Mouse (Mus musculus) forebrain, embryonic 14.5 days (tissue): Measurements from ENCODE around the gene Gm20518. TPM values are rescaled to one million over a fixed set of nuclear protein-coding genes. Genes with fewer than 3 reads are reported as not detected.

ENCODE experiments used
- ATAC-seq: fragments of 200-750 bp; cut with Nextera tagmentation; 2 replicates; pipeline ENCODE4 v1.8.0; 2017; ENCODE audit warnings: mild to moderate bottlenecking, moderate library complexity
- DNase-seq: peaks from one replicate; pipeline ENCODE4 v3.0.0-alpha.2; 2015; ENCODE audit warnings: low spot score
- H3K27ac ChIP-seq: fragments of 300-500 bp; sonication (generic); 2 replicates; pipeline ENCODE4 v1.5.1; 2014; ENCODE audit warnings: low read depth, mild to moderate bottlenecking, control low read depth, low read length, moderate library complexity
- H3K27me3 ChIP-seq: fragments of 300-500 bp; sonication (generic); replicated peaks from 2 replicates; pipeline ENCODE4 v1.6.1; 2014; ENCODE audit warnings: low read length, control low read depth, mixed read lengths; ENCODE audit not compliant: control insufficient read depth, insufficient read depth
- H3K36me3 ChIP-seq: fragments of 300-500 bp; sonication (generic); 2 replicates; pipeline ENCODE4 v1.6.1; 2014; ENCODE audit warnings: low read length, control low read depth; ENCODE audit not compliant: control insufficient read depth, insufficient read depth
- H3K4me1 ChIP-seq: fragments of 300-500 bp; sonication (generic); 2 replicates; pipeline ENCODE4 v1.6.1; 2014; ENCODE audit warnings: antibody characterized with exemption, low read length, control low read depth; ENCODE audit not compliant: control insufficient read depth, insufficient read depth
- H3K4me2 ChIP-seq: fragments of 300-500 bp; sonication (generic); 2 replicates; pipeline ENCODE4 v1.6.1; 2014; ENCODE audit warnings: mild to moderate bottlenecking, control low read depth, low read length
- H3K4me3 ChIP-seq: fragments of 300-500 bp; sonication (generic); 2 replicates; pipeline ENCODE4 v1.5.1; 2014; ENCODE audit warnings: low read depth, low read length, control low read depth
- H3K9ac ChIP-seq: fragments of 300-500 bp; sonication (generic); 2 replicates; pipeline ENCODE4 v1.6.1; 2014; ENCODE audit warnings: mild to moderate bottlenecking, low read length, control low read depth, moderate library complexity
- H3K9me3 ChIP-seq: fragments of 300-500 bp; sonication (generic); replicated peaks from 2 replicates; pipeline ENCODE4 v1.6.1; 2016; ENCODE audit warnings: low read length, control low read depth, mixed read lengths; ENCODE audit not compliant: control insufficient read depth
- WGBS: fragments of 180-500 bp; shearing (Covaris S2); extraction: QIAGEN DNeasy Blood & Tissue Kit; methylation state at CpG from one replicate; pipeline ENCODE4 v1.1.7; 2014; 5-methylcytosine and 5-hydroxymethylcytosine counted together
- polyA plus RNA-seq: library from polyadenylated mRNA; unstranded; fragments of >200 nt; fragmentation: Nextera tagmentation; extraction: Ambion mirVana; gene quantifications from 2 replicates; pipeline ENCODE4 v1.2.1, GENCODE M21; 2014

The Gm20518 gene
- polyA plus RNA-seq, 1 experiment from 2014 or later, result 0.38 TPM

GRCm38 (mm10) chr16:17796971-17797811, 94.3 kb downstream of the Gm20518 start, which contains the start of gene Scarf2:
Gene Scarf2 (plus strand): TSS chr16:17797282.
- peak within 1 kb of the TSS; percentile 65 for H3K9ac ChIP-seq
- peaks cover 10% of the 10 kb centered on the region for H3K4me1 ChIP-seq
- DNase-seq, result peak; percentile 23
- H3K4me2 ChIP-seq, result peak within 1 kb of the TSS; percentile 77
- peaks cover 9% of the 10 kb centered on the region; the same call in 1 of the 2 replicates for H3K36me3 ChIP-seq
- no peaks in the 10 kb centered on the region for H3K9me3 ChIP-seq
- peak within 1 kb of the TSS; percentile 45 for H3K4me3 ChIP-seq
- 1% methylated on average over 72 of the region's 81 CpGs for WGBS
- no peak within 1 kb of the TSS for H3K27ac ChIP-seq
- H3K27me3 ChIP-seq, result peaks cover 71% of the 10 kb centered on the region
- ATAC-seq, result peak; percentile 37; the same call in 1 of the 2 replicates

DNA sequence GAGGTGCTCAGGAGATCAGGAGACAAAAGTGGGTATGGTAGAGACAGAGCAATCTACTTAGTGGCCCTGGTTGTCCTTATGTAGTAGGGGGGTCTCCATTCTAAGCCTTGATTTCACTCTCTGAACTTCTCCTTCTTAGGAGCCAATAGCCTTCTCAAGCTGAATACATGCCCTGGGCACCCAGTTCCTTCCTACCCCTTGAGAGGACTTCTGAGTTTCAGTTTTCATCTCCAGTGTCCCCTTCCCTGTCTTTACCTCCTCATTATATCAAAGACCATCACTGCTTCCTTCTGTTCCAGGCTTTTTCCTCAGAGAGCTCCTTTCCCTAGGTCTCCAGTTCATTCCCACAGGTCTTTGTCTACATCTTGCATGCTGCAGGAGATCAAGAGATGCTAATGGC, 95.0 kb downstream of the Gm20518 start:
- peaks cover 10% of the 10 kb centered on the region for H3K4me1 ChIP-seq
- H3K4me3 ChIP-seq, result peak overlapping the region; percentile 45
- DNase-seq, result no peak
- H3K27me3 ChIP-seq, result peaks cover 64% of the 10 kb centered on the region
- H3K4me2 ChIP-seq, result peak overlapping the region; percentile 77
- no peak overlapping the region for H3K27ac ChIP-seq
- peak overlapping the region; percentile 65 for H3K9ac ChIP-seq
- ATAC-seq, result no peak
- peaks cover 11% of the 10 kb centered on the region; the same call in 1 of the 2 replicates for H3K36me3 ChIP-seq
- H3K9me3 ChIP-seq, result no peaks in the 10 kb centered on the region

DNA sequence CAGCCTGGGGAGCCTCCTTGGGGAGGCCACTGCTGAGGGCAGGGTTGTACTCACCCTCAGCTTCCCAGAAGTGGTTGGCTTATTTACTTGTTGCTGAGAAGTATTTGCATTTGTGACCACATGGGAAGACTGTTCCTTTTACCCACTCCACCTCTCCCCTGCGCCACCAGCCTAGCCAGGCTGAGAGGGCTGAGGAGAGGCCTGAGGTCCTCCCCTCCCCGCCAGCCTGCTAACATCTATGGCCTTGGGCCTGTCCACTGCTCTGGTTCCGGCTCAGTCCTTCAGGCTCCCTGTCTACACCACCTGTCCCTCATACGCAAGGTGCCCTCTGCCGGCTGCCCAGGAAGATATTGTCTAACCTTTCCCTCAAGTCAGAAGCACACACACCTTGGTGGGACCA, 95.8 kb downstream of the Gm20518 start:
- Histone ChIP-seq H3K4me3 (no peak overlapping the region), H3K27ac (no peak overlapping the region), H3K4me1 (peaks cover 10% of the 10 kb centered on the region), H3K9me3 (no peaks in the 10 kb centered on the region), H3K36me3 (peaks cover 20% of the 10 kb centered on the region), H3K9ac (no peak overlapping the region), H3K4me2 (no peak overlapping the region), H3K27me3 (peaks cover 55% of the 10 kb centered on the region)
- ATAC-seq, result no peak
- no peak for DNase-seq
- 59% methylated on average over 5 of the region's 5 CpGs for WGBS

DNA sequence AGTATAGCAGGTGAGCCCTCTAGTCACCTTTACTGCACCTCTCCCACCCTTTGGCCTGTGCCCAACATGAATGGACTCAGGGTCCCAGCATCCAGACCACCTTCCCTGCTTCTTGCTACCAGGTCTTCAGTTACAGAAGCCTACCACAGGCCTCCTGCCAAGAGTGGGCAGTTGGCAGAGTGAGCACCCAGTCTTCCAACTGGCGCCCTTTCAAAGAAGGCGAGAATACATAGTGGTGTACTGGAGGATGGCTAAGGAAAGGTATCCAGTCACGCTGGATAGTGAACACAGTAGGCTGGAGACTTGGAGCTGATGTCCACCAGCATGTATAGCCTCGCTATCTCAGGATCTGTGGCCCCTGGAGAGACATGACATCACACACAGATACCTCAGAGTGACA, 97.4 kb downstream of the Gm20518 start:
- no peak overlapping the region for H3K4me3 ChIP-seq
- no peak overlapping the region for H3K9ac ChIP-seq
- WGBS, result 84% methylated on average over 4 of the region's 4 CpGs
- peaks cover 41% of the 10 kb centered on the region for H3K27me3 ChIP-seq
- peaks cover 10% of the 10 kb centered on the region for H3K4me1 ChIP-seq
- no peak for ATAC-seq
- H3K9me3 ChIP-seq, result no peaks in the 10 kb centered on the region
- H3K36me3 ChIP-seq, result peaks cover 32% of the 10 kb centered on the region
- H3K27ac ChIP-seq, result no peak overlapping the region
- no peak for DNase-seq
- H3K4me2 ChIP-seq, result no peak overlapping the region

DNA sequence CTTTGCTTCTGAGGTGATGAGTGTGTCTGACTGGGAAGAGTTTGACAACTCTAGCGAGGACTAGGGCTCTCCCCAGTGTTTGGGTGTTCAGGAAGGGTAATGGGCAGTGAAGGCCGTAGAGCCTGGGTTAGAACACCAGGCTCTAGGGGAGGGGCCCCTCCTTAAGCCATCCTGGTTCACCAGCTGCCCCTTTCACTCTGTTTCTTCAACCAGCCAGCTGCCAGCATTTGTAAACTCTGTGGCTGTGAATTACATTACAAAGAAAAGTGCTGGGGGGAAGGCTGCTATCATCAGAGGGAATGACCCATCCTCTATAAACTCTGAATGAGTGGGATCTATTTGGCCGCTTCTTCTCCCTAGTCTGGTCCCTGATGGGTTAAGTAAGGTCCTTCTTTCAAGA, 98.7 kb downstream of the Gm20518 start:
- 62% methylated on average over 3 of the region's 3 CpGs for WGBS
- Histone ChIP-seq H3K36me3 (peaks cover 38% of the 10 kb centered on the region), H3K9ac (no peak overlapping the region), H3K9me3 (no peaks in the 10 kb centered on the region), H3K4me1 (peaks cover 2% of the 10 kb centered on the region; the same call in 1 of the 2 replicates), H3K4me2 (no peak overlapping the region), H3K4me3 (no peak overlapping the region), H3K27ac (no peak overlapping the region), H3K27me3 (peaks cover 28% of the 10 kb centered on the region)
- DNase-seq (no peak), ATAC-seq (no peak)

GRCm38 (mm10) chr16:17785337-17785736, 106.1 kb downstream of the Gm20518 start:
- H3K27ac ChIP-seq, result no peak overlapping the region
- H3K9ac ChIP-seq, result no peak overlapping the region
- H3K36me3 ChIP-seq, result peaks cover 60% of the 10 kb centered on the region
- H3K4me3 ChIP-seq, result no peak overlapping the region
- WGBS, result 64% methylated on average over 3 of the region's 3 CpGs
- ATAC-seq (no peak), DNase-seq (no peak)
- H3K4me2 ChIP-seq, result no peak overlapping the region
- H3K27me3 ChIP-seq, result no peaks in the 10 kb centered on the region
- no peaks in the 10 kb centered on the region for H3K4me1 ChIP-seq
- no peaks in the 10 kb centered on the region for H3K9me3 ChIP-seq

Other genes starting within 250 kb of the Gm20518 start
- 4.8 and 5.7 TPM in 2 replicates for gene Ccdc74a, start 245.2 kb downstream of the Gm20518 start, polyA plus RNA-seq
- gene Med15, start 158.8 kb downstream of the Gm20518 start, polyA plus RNA-seq, result 23.4 and 31.8 TPM in 2 replicates
- gene Klhl22, start 132.1 kb downstream of the Gm20518 start, polyA plus RNA-seq, result 68.2 and 71.9 TPM in 2 replicates
- gene Scarf2, start 94.4 kb downstream of the Gm20518 start, polyA plus RNA-seq, result 0.89 and 1.1 TPM in 2 replicates
- 1.0 and 1.5 TPM in 2 replicates for gene B830017H08Rik, start 58.5 kb downstream of the Gm20518 start, polyA plus RNA-seq
- 4.0 and 5.0 TPM in 2 replicates for gene Car15, start 53.3 kb downstream of the Gm20518 start, polyA plus RNA-seq
- 0.06 TPM in 1 of 2 replicates, not detected in the other for gene Tssk1, start 2.6 kb upstream of the Gm20518 start, polyA plus RNA-seq
- gene Dgcr2, start 6.9 kb upstream of the Gm20518 start, polyA plus RNA-seq, result 75.3 and 93.1 TPM in 2 replicates
- 0.13 and 0.41 TPM in 2 replicates for gene Tssk2, start 7.0 kb upstream of the Gm20518 start, polyA plus RNA-seq
- 43.5 and 46.1 TPM in 2 replicates for gene Ess2, start 19.7 kb upstream of the Gm20518 start, polyA plus RNA-seq
- gene Gsc2, start 23.4 kb upstream of the Gm20518 start, polyA plus RNA-seq, result not detected in 2 replicates
- 113 and 124 TPM in 2 replicates for gene Slc25a1, start 36.5 kb upstream of the Gm20518 start, polyA plus RNA-seq
- gene Vpreb2, start 88.8 kb upstream of the Gm20518 start, polyA plus RNA-seq, result 0.32 TPM in 1 of 2 replicates, not detected in the other
- 164 and 179 TPM in 2 replicates for gene Dgcr6, start 161.2 kb upstream of the Gm20518 start, polyA plus RNA-seq
- gene Prodh, start 198.5 kb upstream of the Gm20518 start, polyA plus RNA-seq, result 3.1 and 3.3 TPM in 2 replicates
- gene Rtn4r, start 236.0 kb upstream of the Gm20518 start, polyA plus RNA-seq, result 11.0 and 15.8 TPM in 2 replicates